Mouse (Mus musculus): Measurements from ENCODE around the gene Arhgef28. TPM values are rescaled to one million over a fixed set of nuclear protein-coding genes. Genes with fewer than 3 reads are reported as not detected.
A peak's percentile ranks its signal among the peaks of the same experiment; 100 is the strongest.

Gene Arhgef28
- polyA plus RNA-seq, 1 experiment from 2014 or later = 38.6 TPM

DNA sequence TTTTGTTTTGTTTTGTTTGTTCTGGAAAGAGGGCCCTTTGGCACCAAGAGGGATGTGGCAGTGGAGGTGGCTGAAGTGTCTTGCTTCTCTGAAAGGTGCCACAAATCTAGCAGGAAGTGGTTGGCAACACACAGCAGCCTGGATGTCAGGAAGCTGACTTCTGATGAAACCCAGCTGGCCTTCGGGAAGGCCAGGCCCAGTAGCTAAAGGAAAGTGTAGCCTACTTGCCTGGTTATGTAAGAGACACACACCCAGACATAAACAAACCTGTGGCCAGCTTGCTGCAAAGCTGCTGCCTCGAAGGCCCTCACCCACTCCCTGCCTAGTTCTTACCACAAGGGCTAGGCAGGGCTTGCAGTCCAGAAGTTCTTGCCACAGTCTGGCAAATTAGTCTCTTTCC lies 204.1 kb downstream of the Arhgef28 start:
- H3K27ac ChIP-seq (ENCODE audit: low read depth, low read length) = no peak overlapping the region
- H3K4me2 ChIP-seq (replicated peaks; ENCODE audit: low read depth, low read length) = no peak overlapping the region
- H3K9me3 ChIP-seq (ENCODE audit: control insufficient read depth, low read length) = no peaks in the 10 kb centered on the region
- H3K9ac ChIP-seq (ENCODE audit: low read depth, low read length) = no peak overlapping the region
- H3K4me1 ChIP-seq (ENCODE audit: control insufficient read depth, insufficient read depth, low read length) = peaks cover 12% of the 10 kb centered on the region
- H3K4me3 ChIP-seq (ENCODE audit: low read length) = no peak overlapping the region
- ATAC-seq (ENCODE audit: low FRiP score, low TSS enrichment) = peak; percentile 43; the same call in 1 of the 2 replicates
- WGBS = 23% methylated on average over 2 of the region's 2 CpGs
- H3K36me3 ChIP-seq (ENCODE audit: control insufficient read depth, insufficient read depth, low read length) = no peaks in the 10 kb centered on the region
- H3K27me3 ChIP-seq (ENCODE audit: control insufficient read depth, insufficient read depth, low read length) = no peaks in the 10 kb centered on the region

DNA sequence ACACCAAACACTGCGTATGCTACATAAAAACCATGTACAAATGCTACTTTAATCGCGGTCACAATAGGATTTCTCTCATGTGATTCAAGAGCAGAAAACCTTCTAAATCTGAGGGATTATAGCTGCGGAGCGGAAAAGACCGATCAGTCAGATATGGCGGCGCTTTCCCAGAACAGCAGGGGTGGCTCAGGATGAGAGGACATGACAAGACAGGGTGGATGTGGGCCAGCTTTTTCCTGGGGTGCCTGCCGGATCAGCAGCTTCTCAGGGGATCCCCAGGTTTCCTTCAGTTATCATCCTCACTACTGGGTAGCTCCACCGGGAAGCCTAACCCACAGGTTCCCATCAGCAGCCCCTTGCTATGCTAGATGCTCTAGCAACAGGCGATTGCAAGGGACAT lies 204.5 kb downstream of the Arhgef28 start:
- Histone ChIP-seq H3K27ac (ENCODE audit: low read depth, low read length) (no peak overlapping the region), H3K36me3 (ENCODE audit: control insufficient read depth, insufficient read depth, low read length) (no peaks in the 10 kb centered on the region), H3K9me3 (ENCODE audit: control insufficient read depth, low read length) (no peaks in the 10 kb centered on the region), H3K4me3 (ENCODE audit: low read length) (no peak overlapping the region), H3K4me2 (replicated peaks; ENCODE audit: low read depth, low read length) (no peak overlapping the region), H3K4me1 (ENCODE audit: control insufficient read depth, insufficient read depth, low read length) (peaks cover 12% of the 10 kb centered on the region), H3K9ac (ENCODE audit: low read depth, low read length) (no peak overlapping the region), H3K27me3 (ENCODE audit: control insufficient read depth, insufficient read depth, low read length) (no peaks in the 10 kb centered on the region)
- ATAC-seq (ENCODE audit: low FRiP score, low TSS enrichment) = no peak
- 73% methylated on average over 11 of the region's 11 CpGs for WGBS

DNA sequence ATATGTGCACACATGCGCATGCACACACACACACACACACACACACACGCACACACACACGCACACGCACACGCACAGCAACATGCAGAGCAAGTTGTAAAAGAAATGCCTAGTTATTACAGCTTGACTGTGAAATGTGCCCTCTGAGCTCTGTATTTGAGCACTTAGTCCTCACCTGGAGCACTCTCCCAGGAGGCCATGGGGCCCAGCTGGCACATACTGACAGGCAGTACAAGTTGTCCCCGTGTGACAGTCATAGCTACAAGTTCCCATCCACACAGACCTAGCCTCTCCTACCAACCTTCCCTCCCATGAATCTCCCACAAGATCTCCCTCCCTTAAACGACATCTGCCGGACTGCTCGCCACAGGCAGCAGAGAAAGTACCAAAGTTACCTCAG lies 205.4 kb downstream of the Arhgef28 start:
- no peak for ATAC-seq (ENCODE audit: low FRiP score, low TSS enrichment)
- no peak overlapping the region for H3K4me3 ChIP-seq (ENCODE audit: low read length)
- WGBS = 80% methylated on average over 9 of the region's 9 CpGs

DNA sequence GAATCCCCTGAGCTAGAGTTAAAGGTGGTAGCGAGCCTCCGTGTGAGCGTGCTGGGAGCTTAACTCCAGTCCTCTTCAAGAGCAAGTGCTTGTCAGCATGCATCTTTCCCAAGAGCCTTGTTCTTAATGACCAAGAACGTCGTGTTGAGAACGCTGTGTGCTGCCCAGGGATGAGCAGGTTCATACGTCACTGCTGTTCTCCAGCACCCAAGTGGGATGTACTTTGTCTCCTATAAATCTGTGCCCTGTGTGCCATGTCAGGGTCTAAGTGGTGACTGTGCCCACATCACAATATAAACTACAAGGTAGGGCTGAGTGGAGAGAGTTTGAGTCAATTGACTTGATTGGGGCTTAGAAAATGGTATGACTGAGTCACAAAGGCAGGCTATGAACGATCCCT lies 207.1 kb downstream of the Arhgef28 start:
- Histone ChIP-seq H3K9me3 (ENCODE audit: control insufficient read depth, low read length) (no peaks in the 10 kb centered on the region), H3K4me2 (replicated peaks; ENCODE audit: low read depth, low read length) (no peak overlapping the region), H3K9ac (ENCODE audit: low read depth, low read length) (no peak overlapping the region), H3K27me3 (ENCODE audit: control insufficient read depth, insufficient read depth, low read length) (no peaks in the 10 kb centered on the region), H3K36me3 (ENCODE audit: control insufficient read depth, insufficient read depth, low read length) (no peaks in the 10 kb centered on the region), H3K4me1 (ENCODE audit: control insufficient read depth, insufficient read depth, low read length) (peaks cover 12% of the 10 kb centered on the region), H3K4me3 (ENCODE audit: low read length) (no peak overlapping the region), H3K27ac (ENCODE audit: low read depth, low read length) (no peak overlapping the region)
- no peak for ATAC-seq (ENCODE audit: low FRiP score, low TSS enrichment)
- 77% methylated on average over 8 of the region's 8 CpGs for WGBS

More for the DNA sequence above, 205.4 kb downstream of the Arhgef28 start:
- no peak overlapping the region for H3K9ac ChIP-seq (ENCODE audit: low read depth, low read length)
- peaks cover 12% of the 10 kb centered on the region for H3K4me1 ChIP-seq (ENCODE audit: control insufficient read depth, insufficient read depth, low read length)
- H3K9me3 ChIP-seq (ENCODE audit: control insufficient read depth, low read length) = no peaks in the 10 kb centered on the region
- H3K4me2 ChIP-seq (replicated peaks; ENCODE audit: low read depth, low read length) = no peak overlapping the region
- no peaks in the 10 kb centered on the region for H3K36me3 ChIP-seq (ENCODE audit: control insufficient read depth, insufficient read depth, low read length)
- H3K27ac ChIP-seq (ENCODE audit: low read depth, low read length) = no peak overlapping the region
- no peaks in the 10 kb centered on the region for H3K27me3 ChIP-seq (ENCODE audit: control insufficient read depth, insufficient read depth, low read length)

DNA sequence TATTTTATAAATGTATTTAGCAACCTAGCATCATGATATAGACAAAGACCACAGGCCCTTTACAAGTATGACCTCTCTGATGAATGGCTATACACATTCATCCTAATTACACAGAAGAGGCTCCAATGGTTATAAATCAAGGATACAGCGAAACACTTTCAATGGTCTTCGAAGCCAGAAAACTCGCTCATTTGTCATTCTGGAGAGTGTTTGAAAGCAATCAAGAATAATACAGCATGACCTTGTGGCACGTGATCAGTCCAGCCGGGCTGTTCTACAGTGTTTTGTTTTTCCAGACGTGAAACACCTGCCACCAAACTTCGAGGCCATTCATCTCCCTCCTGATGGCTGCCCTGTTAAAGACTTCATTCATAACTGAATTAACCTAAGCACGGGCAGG lies 207.7 kb downstream of the Arhgef28 start:
- Histone ChIP-seq H3K27me3 (ENCODE audit: control insufficient read depth, insufficient read depth, low read length) (no peaks in the 10 kb centered on the region), H3K9ac (ENCODE audit: low read depth, low read length) (no peak overlapping the region), H3K27ac (ENCODE audit: low read depth, low read length) (no peak overlapping the region), H3K4me2 (replicated peaks; ENCODE audit: low read depth, low read length) (no peak overlapping the region), H3K4me3 (ENCODE audit: low read length) (no peak overlapping the region), H3K36me3 (ENCODE audit: control insufficient read depth, insufficient read depth, low read length) (0 out of 2 replicates have a peak, but pooled peaks cover 2% of the 10 kb centered on the region), H3K9me3 (ENCODE audit: control insufficient read depth, low read length) (no peaks in the 10 kb centered on the region), H3K4me1 (ENCODE audit: control insufficient read depth, insufficient read depth, low read length) (peaks cover 12% of the 10 kb centered on the region)
- no peak for ATAC-seq (ENCODE audit: low FRiP score, low TSS enrichment)
- WGBS = 20% methylated on average over 8 of the region's 8 CpGs

DNA sequence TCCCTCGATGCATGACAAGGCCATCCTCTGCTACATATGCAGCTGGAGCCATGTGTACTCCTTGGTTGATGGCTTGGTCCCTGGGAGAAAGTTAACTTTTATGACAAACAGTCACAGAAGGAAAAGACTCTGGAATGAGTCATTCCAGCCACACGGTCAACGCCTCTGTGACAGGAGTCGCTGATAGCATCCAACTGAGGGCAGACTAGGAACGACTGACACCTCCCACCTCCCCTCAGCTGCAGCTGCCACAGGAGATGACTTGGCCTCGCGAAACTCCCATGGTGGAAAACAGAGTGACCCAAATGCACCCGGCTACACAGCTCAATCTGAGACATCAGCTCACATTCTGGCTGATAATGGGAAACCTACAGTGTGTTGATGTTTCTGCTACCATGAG lies 215.3 kb downstream of the Arhgef28 start:
- H3K9ac ChIP-seq (ENCODE audit: low read depth, low read length) = no peak overlapping the region
- no peaks in the 10 kb centered on the region for H3K4me1 ChIP-seq (ENCODE audit: control insufficient read depth, insufficient read depth, low read length)
- H3K9me3 ChIP-seq (ENCODE audit: control insufficient read depth, low read length) = no peaks in the 10 kb centered on the region
- H3K36me3 ChIP-seq (ENCODE audit: control insufficient read depth, insufficient read depth, low read length) = peaks cover 5% of the 10 kb centered on the region; the same call in 1 of the 2 replicates
- WGBS = 36% methylated on average over 8 of the region's 8 CpGs
- H3K27ac ChIP-seq (ENCODE audit: low read depth, low read length) = no peak overlapping the region
- no peak for ATAC-seq (ENCODE audit: low FRiP score, low TSS enrichment)
- no peaks in the 10 kb centered on the region for H3K27me3 ChIP-seq (ENCODE audit: control insufficient read depth, insufficient read depth, low read length)
- no peak overlapping the region for H3K4me2 ChIP-seq (replicated peaks; ENCODE audit: low read depth, low read length)
- no peak overlapping the region for H3K4me3 ChIP-seq (ENCODE audit: low read length)

DNA sequence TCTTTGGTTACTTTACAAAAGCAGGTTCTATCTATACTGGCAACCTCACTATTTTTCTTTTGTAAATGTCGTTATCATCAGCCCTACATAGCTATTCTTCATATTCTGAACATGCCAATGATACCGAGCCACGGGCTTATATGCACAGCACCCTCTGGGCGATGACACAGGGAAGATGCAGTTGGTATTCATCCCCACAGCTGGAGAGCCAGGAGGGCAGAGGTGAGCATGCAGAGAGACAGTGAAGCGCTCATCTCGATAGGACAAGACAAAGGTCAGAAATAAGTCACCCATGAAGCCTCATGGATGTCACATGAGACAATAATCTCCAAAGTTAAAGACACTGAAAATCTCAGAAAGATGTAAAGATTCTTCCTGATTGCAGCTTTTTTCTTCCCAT lies 217.4 kb downstream of the Arhgef28 start:
- WGBS = 75% methylated on average over 6 of the region's 6 CpGs
- no peaks in the 10 kb centered on the region for H3K27me3 ChIP-seq (ENCODE audit: control insufficient read depth, insufficient read depth, low read length)
- ATAC-seq (ENCODE audit: low FRiP score, low TSS enrichment) = 0 out of 2 replicates have a peak, but pooled peaks have one; percentile 35

DNA sequence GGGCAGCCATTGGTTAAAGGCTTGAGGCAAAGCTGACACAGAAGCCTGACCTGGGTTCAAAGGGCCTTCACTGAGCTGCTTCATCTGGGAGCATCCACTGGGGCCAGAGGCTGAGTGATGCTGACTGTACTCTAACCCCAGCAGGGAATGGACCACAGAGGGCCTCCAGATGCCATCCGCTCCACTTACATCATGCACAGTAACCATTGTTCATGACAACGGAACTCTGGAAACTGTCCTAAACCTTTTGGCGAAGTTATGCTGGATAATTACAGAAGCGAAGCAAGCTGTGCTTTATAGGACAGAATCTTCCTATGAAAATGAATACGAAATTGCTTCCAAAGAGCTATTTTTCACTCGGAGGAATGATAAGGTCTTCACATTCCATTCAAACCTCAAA lies 219.5 kb downstream of the Arhgef28 start:
- H3K9me3 ChIP-seq (ENCODE audit: control insufficient read depth, low read length) = no peaks in the 10 kb centered on the region
- H3K27me3 ChIP-seq (ENCODE audit: control insufficient read depth, insufficient read depth, low read length) = no peaks in the 10 kb centered on the region
- ATAC-seq (ENCODE audit: low FRiP score, low TSS enrichment) = no peak
- no peak overlapping the region for H3K9ac ChIP-seq (ENCODE audit: low read depth, low read length)
- peaks cover 3% of the 10 kb centered on the region; the same call in 1 of the 2 replicates for H3K4me1 ChIP-seq (ENCODE audit: control insufficient read depth, insufficient read depth, low read length)
- 87% methylated on average over 6 of the region's 6 CpGs for WGBS
- H3K4me2 ChIP-seq (replicated peaks; ENCODE audit: low read depth, low read length) = no peak overlapping the region
- H3K27ac ChIP-seq (ENCODE audit: low read depth, low read length) = no peak overlapping the region
- H3K4me3 ChIP-seq (ENCODE audit: low read length) = no peak overlapping the region
- peaks cover 8% of the 10 kb centered on the region; the same call in 1 of the 2 replicates for H3K36me3 ChIP-seq (ENCODE audit: control insufficient read depth, insufficient read depth, low read length)

More for the DNA sequence above, 217.4 kb downstream of the Arhgef28 start:
- Histone ChIP-seq H3K9ac (ENCODE audit: low read depth, low read length) (no peak overlapping the region), H3K4me3 (ENCODE audit: low read length) (no peak overlapping the region), H3K27ac (ENCODE audit: low read depth, low read length) (no peak overlapping the region), H3K9me3 (ENCODE audit: control insufficient read depth, low read length) (no peaks in the 10 kb centered on the region), H3K4me2 (replicated peaks; ENCODE audit: low read depth, low read length) (no peak overlapping the region), H3K4me1 (ENCODE audit: control insufficient read depth, insufficient read depth, low read length) (no peaks in the 10 kb centered on the region), H3K36me3 (ENCODE audit: control insufficient read depth, insufficient read depth, low read length) (peaks cover 9% of the 10 kb centered on the region; the same call in 1 of the 2 replicates)

DNA sequence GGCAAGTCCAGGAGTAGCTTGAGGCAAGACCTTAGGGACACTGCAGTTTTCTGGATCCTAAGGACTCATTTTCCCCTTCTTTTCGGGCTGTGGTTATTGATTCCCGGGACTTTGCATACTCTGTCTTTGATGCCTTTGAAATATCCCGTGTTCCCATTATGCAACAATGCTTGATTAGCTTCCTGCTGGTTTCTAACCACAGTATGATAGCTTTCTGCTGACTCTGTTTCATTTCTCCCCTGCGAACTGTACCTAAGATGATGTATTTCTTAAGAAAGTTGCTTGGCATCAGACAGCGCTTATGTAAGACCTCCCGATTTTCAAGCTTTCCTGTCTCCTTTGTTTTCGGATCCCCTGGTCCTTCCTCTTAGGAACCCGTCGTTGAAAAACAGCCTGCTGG lies 229.1 kb downstream of the Arhgef28 start:
- Histone ChIP-seq H3K27ac (ENCODE audit: low read depth, low read length) (no peak overlapping the region), H3K4me3 (ENCODE audit: low read length) (no peak overlapping the region), H3K36me3 (ENCODE audit: control insufficient read depth, insufficient read depth, low read length) (no peaks in the 10 kb centered on the region), H3K9ac (ENCODE audit: low read depth, low read length) (no peak overlapping the region), H3K4me2 (replicated peaks; ENCODE audit: low read depth, low read length) (no peak overlapping the region), H3K9me3 (ENCODE audit: control insufficient read depth, low read length) (no peaks in the 10 kb centered on the region), H3K4me1 (ENCODE audit: control insufficient read depth, insufficient read depth, low read length) (peaks cover 4% of the 10 kb centered on the region; the same call in 1 of the 2 replicates), H3K27me3 (ENCODE audit: control insufficient read depth, insufficient read depth, low read length) (no peaks in the 10 kb centered on the region)
- 87% methylated on average over 9 of the region's 9 CpGs for WGBS
- ATAC-seq (ENCODE audit: low FRiP score, low TSS enrichment) = no peak

Measured in kidney, embryonic 14.5 days (tissue).